Mouse (Mus musculus): ENCODE measurements around the gene 1700010I14Rik. TPM values are rescaled to one million over a fixed set of nuclear protein-coding genes. Genes with fewer than 3 reads are reported as not detected.

1700010I14Rik gene
- polyA plus RNA-seq, 1 experiment from 2014 or later, result 0.47 TPM

DNA sequence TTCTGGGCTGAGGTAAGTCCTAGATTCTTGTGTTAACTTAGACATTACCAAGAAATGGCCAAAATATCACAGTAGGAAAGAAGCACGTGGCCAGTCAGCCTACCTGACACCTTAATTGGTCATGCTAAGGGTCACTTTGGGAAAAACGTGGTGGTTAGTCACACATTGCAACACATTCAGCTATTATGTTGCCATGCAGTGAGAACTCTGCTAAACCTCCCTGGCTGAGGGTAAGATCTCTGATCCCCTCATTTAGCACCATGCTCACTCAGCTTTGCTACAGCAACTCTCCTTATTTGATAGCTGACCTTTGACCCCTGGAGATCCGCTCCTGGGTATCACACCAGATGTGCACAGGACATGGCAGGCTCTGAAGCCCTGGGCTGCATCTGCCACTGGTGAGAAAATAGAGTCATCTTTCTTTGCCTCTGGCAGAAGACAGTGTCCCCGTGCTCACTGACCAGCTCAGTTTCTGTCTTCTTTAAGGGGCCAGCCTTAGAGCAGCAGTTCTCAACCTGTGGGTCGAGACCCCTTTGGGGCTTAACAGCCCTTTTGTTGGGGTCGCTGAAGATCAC is 13.2 kb upstream of the 1700010I14Rik start:
- 66% methylated on average over 6 of the region's 6 CpGs for WGBS
- ATAC-seq (ENCODE audit: insufficient number of reproducible peaks, low FRiP score), result no peak
- Histone ChIP-seq H3K4me3 (no peak overlapping the region), H3K27ac (ENCODE audit: poor library complexity, severe bottlenecking) (no peak overlapping the region), H3K4me1 (replicated peaks) (peaks cover 4% of the 10 kb centered on the region; the same call in 1 of the 2 replicates), H3K9me3 (replicated peaks) (no peaks in the 10 kb centered on the region), H3K36me3 (no peaks in the 10 kb centered on the region), H3K9ac (no peak overlapping the region), H3K27me3 (replicated peaks) (peaks cover 15% of the 10 kb centered on the region), H3K4me2 (no peak overlapping the region)

- Histone ChIP-seq H3K27me3 (replicated peaks) (peaks cover 16% of the 10 kb centered on the region), H3K9ac (no peak overlapping the region), H3K4me2 (no peak overlapping the region), H3K9me3 (replicated peaks) (no peaks in the 10 kb centered on the region), H3K36me3 (no peaks in the 10 kb centered on the region), H3K27ac (ENCODE audit: poor library complexity, severe bottlenecking) (no peak overlapping the region), H3K4me1 (replicated peaks) (peaks cover 4% of the 10 kb centered on the region; the same call in 1 of the 2 replicates), H3K4me3 (no peak overlapping the region)
- WGBS, result 84% methylated on average over 6 of the region's 6 CpGs
- ATAC-seq (ENCODE audit: insufficient number of reproducible peaks, low FRiP score), result no peak
Observed at GRCm38 (mm10) chr17:8976745-8977144, 11.4 kb upstream of the 1700010I14Rik start.

- 62% methylated on average over 2 of the region's 2 CpGs for WGBS
- ATAC-seq (ENCODE audit: insufficient number of reproducible peaks, low FRiP score), result no peak
- no peak overlapping the region for H3K4me3 ChIP-seq
Observed at GRCm38 (mm10) chr17:8977271-8977670, 10.9 kb upstream of the 1700010I14Rik start.

DNA sequence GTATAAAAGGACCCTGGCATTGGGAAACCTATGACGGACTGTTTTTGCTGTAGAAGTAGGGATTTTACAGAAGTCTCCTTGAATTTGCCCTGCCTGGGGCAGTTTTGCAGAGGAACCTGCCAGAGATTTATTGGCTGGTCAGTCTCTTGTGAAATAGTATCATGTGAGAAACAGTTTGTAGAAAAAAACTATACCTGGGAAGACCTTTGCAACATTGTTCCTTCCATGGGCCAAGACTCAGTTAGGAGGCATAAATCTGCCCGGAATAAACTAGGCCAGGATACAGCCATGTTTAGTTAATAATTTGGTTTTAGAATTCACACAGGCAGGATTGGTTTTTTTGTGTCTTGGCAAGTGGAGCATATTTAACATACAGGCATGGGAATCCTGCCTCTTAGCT is 4.6 kb upstream of the 1700010I14Rik start:
- H3K4me2 ChIP-seq, result no peak overlapping the region
- no peak for ATAC-seq (ENCODE audit: insufficient number of reproducible peaks, low FRiP score)
- H3K27ac ChIP-seq (ENCODE audit: poor library complexity, severe bottlenecking), result no peak overlapping the region
- peaks cover 5% of the 10 kb centered on the region for H3K27me3 ChIP-seq (replicated peaks)
- H3K9me3 ChIP-seq (replicated peaks), result no peaks in the 10 kb centered on the region
- H3K4me1 ChIP-seq (replicated peaks), result peaks cover 4% of the 10 kb centered on the region; the same call in 1 of the 2 replicates
- H3K9ac ChIP-seq, result no peak overlapping the region
- no peak overlapping the region for H3K4me3 ChIP-seq
- 74% methylated on average over 2 of the region's 2 CpGs for WGBS
- no peaks in the 10 kb centered on the region for H3K36me3 ChIP-seq

More at GRCm38 (mm10) chr17:8977271-8977670, 10.9 kb upstream of the 1700010I14Rik start:
- H3K36me3 ChIP-seq, result no peaks in the 10 kb centered on the region
- no peaks in the 10 kb centered on the region for H3K9me3 ChIP-seq (replicated peaks)
- H3K27me3 ChIP-seq (replicated peaks), result peaks cover 17% of the 10 kb centered on the region
- H3K27ac ChIP-seq (ENCODE audit: poor library complexity, severe bottlenecking), result no peak overlapping the region
- H3K9ac ChIP-seq, result no peak overlapping the region
- H3K4me1 ChIP-seq (replicated peaks), result peaks cover 4% of the 10 kb centered on the region; the same call in 1 of the 2 replicates
- H3K4me2 ChIP-seq, result no peak overlapping the region

DNA sequence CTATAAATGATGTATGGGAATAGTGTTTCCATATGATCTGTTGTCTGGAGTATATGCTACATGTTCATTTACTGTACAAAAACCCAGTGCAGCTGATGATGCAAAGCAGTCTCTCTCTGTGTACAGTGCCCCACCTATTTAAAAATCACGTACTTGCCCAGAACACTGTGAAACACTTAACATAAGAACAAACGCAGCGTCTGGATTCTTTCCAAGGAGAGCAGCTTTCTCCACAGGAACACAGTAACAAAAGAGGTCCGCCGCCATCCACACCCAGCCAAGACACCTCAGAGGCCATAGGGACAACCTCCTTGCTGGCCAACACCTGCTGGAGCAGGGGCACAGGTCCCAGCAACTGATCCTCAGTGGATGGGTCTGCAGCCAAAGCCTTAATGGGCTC is 2.4 kb upstream of the 1700010I14Rik start:
- Histone ChIP-seq H3K27ac (ENCODE audit: poor library complexity, severe bottlenecking) (no peak overlapping the region), H3K4me1 (replicated peaks) (peaks cover 11% of the 10 kb centered on the region), H3K9me3 (replicated peaks) (no peaks in the 10 kb centered on the region), H3K4me2 (no peak overlapping the region), H3K9ac (no peak overlapping the region), H3K27me3 (replicated peaks) (peaks cover 5% of the 10 kb centered on the region; the same call in 1 of the 2 replicates), H3K36me3 (no peaks in the 10 kb centered on the region), H3K4me3 (no peak overlapping the region)
- 59% methylated on average over 5 of the region's 5 CpGs for WGBS
- no peak for ATAC-seq (ENCODE audit: insufficient number of reproducible peaks, low FRiP score)

DNA sequence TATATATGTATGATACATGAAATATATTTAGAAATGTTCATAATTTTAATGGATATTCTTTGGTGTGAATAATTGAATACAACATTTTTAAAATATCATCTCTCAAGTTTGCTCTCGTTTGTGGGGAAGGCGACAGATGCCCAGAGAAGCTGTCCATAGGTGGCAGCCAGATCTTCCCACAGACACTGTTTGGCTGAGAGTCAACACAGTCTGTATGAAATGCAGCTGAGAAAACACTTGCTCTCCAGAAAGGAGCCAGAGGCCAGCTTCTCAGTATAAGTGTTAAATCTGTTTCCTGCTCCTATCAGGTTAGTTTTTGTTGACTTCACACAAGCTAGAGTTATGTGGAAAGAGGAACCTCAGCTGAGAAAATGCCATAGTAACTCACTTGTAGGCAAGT is 1.6 kb upstream of the 1700010I14Rik start:
- Histone ChIP-seq H3K27ac (ENCODE audit: poor library complexity, severe bottlenecking) (no peak overlapping the region), H3K27me3 (replicated peaks) (peaks cover 3% of the 10 kb centered on the region; the same call in 1 of the 2 replicates), H3K4me3 (no peak overlapping the region), H3K9me3 (replicated peaks) (no peaks in the 10 kb centered on the region), H3K9ac (no peak overlapping the region), H3K4me1 (replicated peaks) (peaks cover 11% of the 10 kb centered on the region), H3K36me3 (no peaks in the 10 kb centered on the region), H3K4me2 (no peak overlapping the region)
- 72% methylated on average over 2 of the region's 2 CpGs for WGBS
- no peak for ATAC-seq (ENCODE audit: insufficient number of reproducible peaks, low FRiP score)

- Histone ChIP-seq H3K27ac (ENCODE audit: poor library complexity, severe bottlenecking) (no peak overlapping the region), H3K9me3 (replicated peaks) (no peaks in the 10 kb centered on the region), H3K4me3 (no peak overlapping the region), H3K27me3 (replicated peaks) (no peaks in the 10 kb centered on the region), H3K4me1 (replicated peaks) (peaks cover 11% of the 10 kb centered on the region), H3K4me2 (no peak overlapping the region), H3K36me3 (no peaks in the 10 kb centered on the region), H3K9ac (no peak overlapping the region)
- WGBS, result 75% methylated on average over 5 of the region's 5 CpGs
- ATAC-seq (ENCODE audit: insufficient number of reproducible peaks, low FRiP score), result no peak
Observed at GRCm38 (mm10) chr17:8987369-8987768, 764 bp upstream of the 1700010I14Rik start.

GRCm38 (mm10) chr17:8991160-8991559 is 3.0 kb downstream of the 1700010I14Rik start:
- no peak overlapping the region for H3K4me3 ChIP-seq
- H3K9me3 ChIP-seq (replicated peaks), result no peaks in the 10 kb centered on the region
- no peak overlapping the region for H3K9ac ChIP-seq
- no peak for ATAC-seq (ENCODE audit: insufficient number of reproducible peaks, low FRiP score)
- H3K27ac ChIP-seq (ENCODE audit: poor library complexity, severe bottlenecking), result no peak overlapping the region
- H3K4me2 ChIP-seq, result no peak overlapping the region
- peaks cover 11% of the 10 kb centered on the region for H3K4me1 ChIP-seq (replicated peaks)
- no peaks in the 10 kb centered on the region for H3K27me3 ChIP-seq (replicated peaks)
- WGBS, result 36% methylated on average over 8 of the region's 8 CpGs
- H3K36me3 ChIP-seq, result 0 out of 2 replicates have a peak, but pooled peaks cover 2% of the 10 kb centered on the region

DNA sequence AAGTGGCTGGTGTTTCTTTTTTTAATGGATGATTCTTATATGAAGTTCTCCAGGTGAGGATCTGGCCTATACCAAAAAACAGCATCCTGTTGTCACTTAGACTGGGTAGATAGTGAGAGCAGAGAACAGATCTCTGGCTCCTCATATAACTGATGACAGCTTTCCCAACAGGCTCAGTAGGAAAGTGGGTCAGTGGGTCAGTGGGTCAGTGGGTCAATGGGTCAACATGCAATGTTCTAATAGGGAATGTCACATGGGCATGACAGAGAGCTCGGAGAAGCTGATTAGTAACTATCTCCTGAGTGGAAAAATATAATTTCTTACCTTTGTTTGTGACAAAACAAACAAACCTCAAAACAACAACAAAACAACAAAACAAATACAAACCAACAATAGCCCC is 7.2 kb downstream of the 1700010I14Rik start:
- Histone ChIP-seq H3K36me3 (0 out of 2 replicates have a peak, but pooled peaks cover 2% of the 10 kb centered on the region), H3K4me2 (no peak overlapping the region), H3K4me1 (replicated peaks) (no peaks in the 10 kb centered on the region), H3K4me3 (no peak overlapping the region), H3K9me3 (replicated peaks) (no peaks in the 10 kb centered on the region), H3K9ac (no peak overlapping the region), H3K27ac (ENCODE audit: poor library complexity, severe bottlenecking) (no peak overlapping the region), H3K27me3 (replicated peaks) (no peaks in the 10 kb centered on the region)
- WGBS, result 59% methylated on average over 1 of the region's 1 CpGs
- ATAC-seq (ENCODE audit: insufficient number of reproducible peaks, low FRiP score), result no peak

DNA sequence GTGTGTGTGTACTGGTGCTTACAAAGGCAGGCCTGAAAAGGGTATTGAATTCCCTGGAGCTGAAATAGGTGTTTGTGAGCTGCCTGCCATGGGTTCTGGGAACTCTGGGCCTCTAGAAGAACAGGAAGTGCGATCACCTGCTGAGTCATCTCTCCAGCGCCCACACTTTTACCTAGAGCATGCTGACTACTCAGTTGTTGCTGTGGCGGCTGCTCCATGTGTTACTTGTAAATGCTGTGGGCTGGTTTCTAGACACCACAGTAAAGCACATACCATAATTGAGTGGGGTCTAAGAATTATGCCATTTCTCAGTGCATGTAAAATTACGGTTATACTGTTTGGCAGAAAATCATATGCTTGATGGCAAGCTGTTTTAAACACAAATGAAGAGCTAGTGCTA is 14.3 kb downstream of the 1700010I14Rik start:
- no peak for ATAC-seq (ENCODE audit: insufficient number of reproducible peaks, low FRiP score)

DNA sequence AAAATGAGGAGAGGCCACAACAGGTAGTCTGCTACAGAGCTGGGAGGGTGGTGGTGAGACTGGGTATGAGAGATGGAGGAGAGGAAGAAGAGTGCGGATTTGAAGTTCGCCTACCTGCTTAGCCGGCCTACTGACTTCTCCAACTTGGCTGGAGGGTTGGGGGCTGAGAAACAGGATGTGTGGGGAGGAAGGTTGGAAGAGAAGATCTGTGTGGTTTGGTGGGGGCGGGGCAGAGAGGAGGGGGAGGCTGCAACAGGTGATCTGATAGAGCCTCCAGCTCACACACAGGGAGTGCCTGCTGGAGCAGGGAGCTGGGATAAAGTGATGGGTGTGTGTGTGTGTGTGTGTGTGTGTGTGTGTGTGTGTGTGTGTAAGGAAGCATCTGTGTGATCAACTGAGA is 16.4 kb downstream of the 1700010I14Rik start:
- no peak for ATAC-seq (ENCODE audit: insufficient number of reproducible peaks, low FRiP score)
- Histone ChIP-seq H3K27me3 (replicated peaks) (0 out of 2 replicates have a peak, but pooled peaks cover 1% of the 10 kb centered on the region), H3K4me2 (no peak overlapping the region), H3K4me1 (replicated peaks) (no peaks in the 10 kb centered on the region), H3K36me3 (no peaks in the 10 kb centered on the region), H3K27ac (ENCODE audit: poor library complexity, severe bottlenecking) (no peak overlapping the region), H3K4me3 (no peak overlapping the region), H3K9ac (no peak overlapping the region), H3K9me3 (replicated peaks) (no peaks in the 10 kb centered on the region)
- 85% methylated on average over 4 of the region's 4 CpGs for WGBS

More for the DNA sequence above, 14.3 kb downstream of the 1700010I14Rik start:
- no peaks in the 10 kb centered on the region for H3K36me3 ChIP-seq
- H3K9ac ChIP-seq, result no peak overlapping the region
- no peaks in the 10 kb centered on the region for H3K4me1 ChIP-seq (replicated peaks)
- H3K4me2 ChIP-seq, result no peak overlapping the region
- H3K27me3 ChIP-seq (replicated peaks), result no peaks in the 10 kb centered on the region
- no peak overlapping the region for H3K4me3 ChIP-seq
- no peaks in the 10 kb centered on the region for H3K9me3 ChIP-seq (replicated peaks)
- 61% methylated on average over 4 of the region's 4 CpGs for WGBS
- no peak overlapping the region for H3K27ac ChIP-seq (ENCODE audit: poor library complexity, severe bottlenecking)
